Mouse (Mus musculus) neural tube, embryonic 14.5 days (tissue): ENCODE measurements around the gene Ldb3. TPM values are rescaled to one million over a fixed set of nuclear protein-coding genes. Genes with fewer than 3 reads are reported as not detected.

Experiments
- ATAC-seq: fragments of 200-750 bp; cut with Nextera tagmentation; 2 replicates; pipeline ENCODE4 v1.8.0; 2017; ENCODE audit warnings: low read depth, mild to moderate bottlenecking, moderate TSS enrichment, moderate library complexity
- H3K27ac ChIP-seq: fragments of 300-500 bp; sonication (generic); 2 replicates; pipeline ENCODE4 v1.5.1; 2014; ENCODE audit warnings: low read depth, mild to moderate bottlenecking, control low read depth, low read length, moderate library complexity, mixed read lengths
- H3K27me3 ChIP-seq: fragments of 300-500 bp; sonication (generic); 2 replicates; pipeline ENCODE4 v1.6.1; 2014; ENCODE audit warnings: low read length; ENCODE audit not compliant: control insufficient read depth, insufficient read depth
- H3K36me3 ChIP-seq: fragments of 300-500 bp; sonication (generic); 2 replicates; pipeline ENCODE4 v1.6.1; 2014; ENCODE audit warnings: low read length, mixed read lengths; ENCODE audit not compliant: control insufficient read depth, insufficient read depth
- H3K4me1 ChIP-seq: fragments of 300-500 bp; sonication (generic); 2 replicates; pipeline ENCODE4 v1.6.1; 2014; ENCODE audit warnings: low read length; ENCODE audit not compliant: control insufficient read depth, insufficient read depth
- H3K4me2 ChIP-seq: fragments of 300-500 bp; sonication (generic); 2 replicates; pipeline ENCODE4 v1.6.1; 2014; ENCODE audit warnings: mild to moderate bottlenecking, low read depth, low read length, control low read depth
- H3K4me3 ChIP-seq: fragments of 300-500 bp; sonication (generic); 2 replicates; pipeline ENCODE4 v1.5.1; 2014; ENCODE audit warnings: low read depth, low read length, control low read depth, mixed read lengths
- H3K9ac ChIP-seq: fragments of 300-500 bp; sonication (generic); replicated peaks from 2 replicates; pipeline ENCODE4 v1.6.1; 2014; ENCODE audit warnings: low read depth, mild to moderate bottlenecking, control low read depth, low read length, mixed read lengths
- H3K9me3 ChIP-seq: fragments of 300-500 bp; sonication (generic); 2 replicates; pipeline ENCODE4 v1.6.1; 2016; ENCODE audit warnings: low read length; ENCODE audit not compliant: control insufficient read depth
- WGBS: fragments of 180-500 bp; shearing (Covaris S2); extraction: QIAGEN DNeasy Blood & Tissue Kit; methylation state at CpG from one replicate; pipeline ENCODE4 v1.1.7; 2014; 5-methylcytosine and 5-hydroxymethylcytosine counted together
- polyA plus RNA-seq: library from polyadenylated mRNA; unstranded; fragments of >200 nt; fragmentation: Nextera tagmentation; extraction: Ambion mirVana; gene quantifications from 2 replicates; pipeline ENCODE4 v1.2.1, GENCODE M21; 2014

The Ldb3 gene
- polyA plus RNA-seq, 1 experiment from 2014 or later = 0.91 TPM

DNA sequence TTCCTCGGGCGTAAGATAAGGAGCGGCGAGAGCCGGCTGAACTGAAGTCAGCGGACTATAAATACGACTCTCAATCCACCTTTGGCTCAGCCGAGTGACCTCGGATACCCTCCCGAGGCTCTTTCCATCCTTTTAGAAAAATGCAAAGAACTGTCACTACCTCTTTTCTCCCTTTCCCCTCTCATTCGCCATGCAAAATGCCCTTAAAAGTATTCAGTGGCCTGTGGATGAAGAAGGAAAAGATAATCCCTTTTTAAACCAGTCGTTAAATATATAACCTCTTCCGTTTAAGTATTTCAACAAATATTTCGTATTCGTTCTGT is 85.2 kb downstream of the Ldb3 start, which contains the start of gene Bmpr1a:
TSS of gene Bmpr1a (minus strand) at position 17 of the 323 bp plus-strand sequence.
- Histone ChIP-seq H3K9me3 (no peaks in the 10 kb centered on the region), H3K9ac (peak within 1 kb of the TSS; percentile 95), H3K4me1 (peaks cover 28% of the 10 kb centered on the region; the same call in 1 of the 2 replicates), H3K27me3 (no peaks in the 10 kb centered on the region), H3K27ac (peak within 1 kb of the TSS; percentile 96), H3K36me3 (no peaks in the 10 kb centered on the region), H3K4me2 (peak within 1 kb of the TSS; percentile 59), H3K4me3 (peak within 1 kb of the TSS; percentile 88)
- WGBS = 5% methylated on average over 15 of the region's 15 CpGs
- ATAC-seq = no peak

DNA sequence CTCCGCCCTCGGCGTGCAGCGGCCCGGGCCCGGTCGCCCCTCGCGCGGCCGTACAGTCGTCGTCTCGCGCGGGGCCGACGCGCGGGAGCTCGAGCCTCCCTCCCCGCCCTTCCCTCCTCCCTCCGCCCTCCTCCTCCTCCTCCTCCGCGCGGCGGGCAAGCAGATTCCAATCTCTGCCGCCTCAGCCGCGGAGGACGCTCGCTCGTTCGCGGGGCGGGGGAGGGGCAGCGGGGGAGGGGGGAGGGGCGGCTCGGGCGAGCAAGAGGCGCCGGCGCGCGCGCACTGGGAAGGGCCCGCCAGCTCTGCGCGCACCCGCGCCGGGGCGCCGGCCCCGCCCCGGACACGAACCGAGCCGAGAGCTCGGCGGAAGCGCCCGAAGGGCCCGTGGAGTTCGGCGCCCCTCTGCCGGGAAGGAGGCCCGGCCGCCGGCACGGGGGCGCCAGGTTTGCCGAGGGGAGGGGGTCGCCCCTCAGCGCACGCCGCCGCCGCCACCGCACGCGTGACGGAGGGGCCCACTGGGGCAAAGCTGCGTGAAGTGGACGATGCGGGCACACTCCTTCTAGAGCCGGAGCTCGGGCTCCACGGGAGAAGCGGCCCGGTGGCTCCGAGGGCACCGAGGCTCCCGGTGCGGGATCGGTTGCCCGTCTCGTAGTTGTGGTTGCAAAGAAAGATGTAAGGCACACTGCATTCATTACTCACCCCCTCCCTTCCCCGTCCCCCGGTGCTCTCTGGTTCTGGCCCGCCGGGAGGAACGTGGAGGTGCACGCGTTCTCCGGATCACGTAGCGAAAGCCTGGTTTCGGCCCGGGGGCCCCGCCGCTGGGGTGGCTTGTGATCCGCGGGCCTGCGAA is 85.8 kb downstream of the Ldb3 start:
- peak; percentile 95 for ATAC-seq
- no peaks in the 10 kb centered on the region for H3K36me3 ChIP-seq
- no peaks in the 10 kb centered on the region for H3K9me3 ChIP-seq
- H3K4me3 ChIP-seq = peak overlapping the region; percentile 88
- H3K9ac ChIP-seq = peak overlapping the region; percentile 95
- H3K27me3 ChIP-seq = no peaks in the 10 kb centered on the region
- WGBS = under 1% methylated on average over 68 of the region's 115 CpGs
- H3K4me1 ChIP-seq = peaks cover 23% of the 10 kb centered on the region; the same call in 1 of the 2 replicates
- H3K27ac ChIP-seq = peak overlapping the region; percentile 96
- peak overlapping the region; percentile 59 for H3K4me2 ChIP-seq

DNA sequence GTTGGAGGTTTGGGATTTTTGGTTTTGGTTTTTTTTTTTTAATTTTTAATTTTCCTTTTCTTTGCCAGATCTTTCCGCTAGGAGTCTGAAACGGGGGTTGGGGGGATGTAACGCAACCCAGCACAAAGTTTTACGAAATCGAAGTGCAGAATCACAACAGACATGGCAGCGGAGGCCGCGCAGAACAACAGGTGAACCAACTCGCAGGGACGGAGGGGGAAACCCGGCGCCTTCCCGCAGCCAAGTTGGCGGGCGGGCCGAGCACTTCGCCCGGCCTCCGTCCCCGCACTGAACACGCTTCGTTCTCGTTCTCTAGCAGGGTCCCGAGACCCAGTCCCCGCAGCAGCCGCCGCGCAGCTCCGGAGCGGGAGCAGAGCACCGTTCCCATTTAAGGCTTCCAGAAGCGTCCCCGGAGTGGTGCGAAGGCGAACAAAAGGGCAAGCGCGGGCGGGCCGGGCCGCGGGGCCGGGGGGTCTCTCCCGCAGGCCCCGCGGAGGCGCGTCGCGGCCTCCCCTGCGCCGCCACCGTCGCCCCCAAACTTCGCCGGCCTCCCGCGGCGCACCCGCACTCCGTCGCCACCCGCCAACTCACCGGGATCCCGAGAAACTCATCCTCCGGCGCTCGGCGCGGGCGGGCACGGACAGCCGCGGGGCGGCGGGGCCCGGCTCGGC is 86.5 kb downstream of the Ldb3 start:
- Histone ChIP-seq H3K4me1 (peaks cover 23% of the 10 kb centered on the region; the same call in 1 of the 2 replicates), H3K27ac (peak overlapping the region; percentile 96), H3K9ac (peak overlapping the region; percentile 95), H3K36me3 (no peaks in the 10 kb centered on the region), H3K4me2 (peak overlapping the region; percentile 59), H3K27me3 (no peaks in the 10 kb centered on the region), H3K9me3 (no peaks in the 10 kb centered on the region), H3K4me3 (peak overlapping the region; percentile 88)
- under 1% methylated on average over 61 of the region's 77 CpGs for WGBS
- peak; percentile 53; the same call in 1 of the 2 replicates for ATAC-seq

DNA sequence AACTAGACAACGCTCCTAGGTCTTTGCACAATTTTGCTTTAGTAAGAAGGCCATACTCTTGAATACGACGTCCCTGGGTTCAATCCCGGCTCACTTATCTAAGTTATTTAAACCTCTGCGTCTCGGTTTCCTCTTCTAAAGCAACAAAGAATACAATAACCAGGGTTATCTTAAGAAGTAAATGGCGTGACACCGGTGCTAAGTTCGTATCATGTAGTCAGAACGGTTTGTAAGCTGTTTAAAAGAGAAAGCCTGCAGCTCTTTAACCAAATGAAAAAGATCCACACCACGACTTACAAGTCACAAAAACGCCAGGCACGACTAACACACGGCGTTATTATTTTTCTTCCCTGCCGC is 87.1 kb downstream of the Ldb3 start:
- ATAC-seq = no peak
- no peaks in the 10 kb centered on the region for H3K9me3 ChIP-seq
- H3K27me3 ChIP-seq = no peaks in the 10 kb centered on the region
- under 1% methylated on average over 16 of the region's 16 CpGs for WGBS
- H3K9ac ChIP-seq = peak overlapping the region; percentile 95; the same call in 1 of the 2 replicates
- H3K27ac ChIP-seq = peak overlapping the region; percentile 96
- peak overlapping the region; percentile 88 for H3K4me3 ChIP-seq
- H3K36me3 ChIP-seq = no peaks in the 10 kb centered on the region
- peaks cover 23% of the 10 kb centered on the region; the same call in 1 of the 2 replicates for H3K4me1 ChIP-seq
- H3K4me2 ChIP-seq = peak overlapping the region; percentile 59

DNA sequence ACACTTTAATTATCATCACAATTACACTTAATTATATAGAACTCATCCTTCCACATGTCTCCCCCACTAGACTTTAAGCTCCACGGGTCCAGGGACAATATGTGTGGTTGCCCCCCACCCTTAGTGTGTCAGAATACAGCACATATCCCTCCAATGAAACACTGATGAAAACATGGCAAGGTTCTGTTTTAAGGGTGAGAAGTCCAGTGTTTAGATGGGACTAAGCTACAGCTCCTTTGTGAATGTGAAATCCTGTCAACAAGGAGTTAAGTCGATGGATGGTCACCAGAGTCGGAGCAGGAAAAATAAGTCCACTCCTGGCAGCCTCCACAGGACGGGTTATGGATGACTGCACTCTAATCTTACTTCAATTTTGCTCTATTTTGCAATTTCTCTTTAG is 88.2 kb downstream of the Ldb3 start:
- Histone ChIP-seq H3K9ac (no peak overlapping the region), H3K27me3 (no peaks in the 10 kb centered on the region), H3K36me3 (no peaks in the 10 kb centered on the region), H3K27ac (no peak overlapping the region), H3K9me3 (no peaks in the 10 kb centered on the region), H3K4me1 (peaks cover 23% of the 10 kb centered on the region; the same call in 1 of the 2 replicates), H3K4me3 (peak overlapping the region; percentile 88; the same call in 1 of the 2 replicates), H3K4me2 (peak overlapping the region; percentile 59)
- WGBS = 6% methylated on average over 4 of the region's 4 CpGs
- ATAC-seq = no peak

DNA sequence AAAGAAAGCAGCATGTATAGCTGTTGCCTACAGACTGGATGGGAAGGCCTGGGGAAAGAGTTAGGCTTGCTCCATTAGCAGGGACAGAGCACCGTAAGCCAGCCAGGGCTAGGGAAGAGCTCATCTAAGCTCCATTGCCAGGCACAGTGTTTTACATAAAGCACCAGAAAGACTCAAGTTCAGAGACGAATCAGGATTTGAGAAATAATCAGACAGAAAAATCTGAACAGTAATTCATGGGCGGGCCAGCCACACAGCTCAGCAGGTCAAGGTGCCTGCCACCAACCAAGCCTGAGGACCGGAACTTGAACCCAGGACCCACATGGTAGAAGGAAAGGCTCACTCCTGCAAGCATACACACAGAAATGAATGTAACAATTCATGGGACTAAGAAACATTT is 88.8 kb downstream of the Ldb3 start:
- Histone ChIP-seq H3K9me3 (no peaks in the 10 kb centered on the region), H3K9ac (no peak overlapping the region), H3K4me1 (peaks cover 23% of the 10 kb centered on the region; the same call in 1 of the 2 replicates), H3K27me3 (no peaks in the 10 kb centered on the region), H3K4me3 (peak overlapping the region; percentile 4; the same call in 1 of the 2 replicates), H3K36me3 (no peaks in the 10 kb centered on the region), H3K27ac (no peak overlapping the region), H3K4me2 (peak overlapping the region; percentile 59; the same call in 1 of the 2 replicates)
- WGBS = 70% methylated on average over 4 of the region's 4 CpGs
- ATAC-seq = no peak

DNA sequence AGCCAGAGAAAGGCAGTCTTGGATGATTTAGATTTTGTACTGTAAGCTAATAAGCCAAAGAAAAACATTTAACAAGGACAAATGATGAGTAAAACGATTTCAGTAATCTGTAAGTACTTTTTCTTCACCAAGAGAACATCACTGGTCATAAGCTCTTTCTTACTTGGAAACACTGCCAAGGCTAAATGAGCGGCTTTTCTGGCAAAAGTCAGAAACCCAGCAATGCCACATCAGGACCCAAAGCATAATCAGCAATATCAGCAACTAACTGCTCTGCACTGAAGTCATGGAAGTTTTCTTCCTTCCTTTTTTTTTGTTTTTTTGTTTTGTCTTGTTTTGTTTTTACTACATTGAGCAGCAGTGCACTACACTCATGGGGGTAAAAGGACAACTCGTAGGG is 91.1 kb downstream of the Ldb3 start:
- Histone ChIP-seq H3K36me3 (no peaks in the 10 kb centered on the region), H3K4me1 (peaks cover 19% of the 10 kb centered on the region; the same call in 1 of the 2 replicates), H3K9me3 (no peaks in the 10 kb centered on the region), H3K4me2 (no peak overlapping the region), H3K27me3 (no peaks in the 10 kb centered on the region), H3K4me3 (no peak overlapping the region), H3K9ac (no peak overlapping the region), H3K27ac (no peak overlapping the region)
- 87% methylated on average over 3 of the region's 3 CpGs for WGBS
- ATAC-seq = no peak

DNA sequence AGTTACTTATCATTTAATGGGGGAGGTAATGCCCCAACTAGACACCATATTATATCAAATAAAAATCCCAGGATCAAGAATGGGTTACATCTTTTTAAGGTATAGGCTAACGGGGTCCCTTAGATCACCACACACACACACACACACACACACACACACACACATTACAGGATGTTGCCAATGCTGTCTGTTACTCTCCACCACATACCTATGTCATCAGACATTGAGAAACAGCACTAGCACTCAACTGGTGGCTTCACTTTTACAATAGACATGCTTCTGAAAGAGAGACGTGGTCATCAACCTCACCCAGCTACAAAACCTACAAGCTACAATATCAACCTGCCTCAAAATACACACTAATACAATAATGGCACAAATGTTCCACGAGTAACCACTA is 94.8 kb downstream of the Ldb3 start:
- Histone ChIP-seq H3K36me3 (no peaks in the 10 kb centered on the region), H3K4me2 (no peak overlapping the region), H3K4me1 (no peaks in the 10 kb centered on the region), H3K9ac (no peak overlapping the region), H3K4me3 (no peak overlapping the region), H3K9me3 (no peaks in the 10 kb centered on the region), H3K27me3 (no peaks in the 10 kb centered on the region), H3K27ac (no peak overlapping the region)
- ATAC-seq = no peak
- WGBS = 93% methylated on average over 3 of the region's 3 CpGs

DNA sequence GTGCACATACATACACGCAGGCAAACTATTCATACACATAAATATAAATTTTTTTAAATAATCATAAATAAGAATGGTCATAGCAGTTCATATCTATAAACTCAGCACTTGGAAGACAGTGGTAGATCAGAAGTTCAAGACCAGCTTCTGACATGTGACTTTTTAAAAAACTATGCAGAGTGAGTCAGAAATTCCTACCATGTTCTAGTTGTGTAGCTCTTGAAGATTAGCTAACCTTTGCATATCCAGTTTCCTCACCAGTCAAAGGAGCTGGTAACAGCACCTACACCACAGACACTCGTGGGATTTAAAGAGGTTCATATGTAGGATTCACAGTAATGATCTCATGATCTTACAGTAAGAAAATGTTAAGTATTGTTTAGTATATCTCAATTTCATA is 95.8 kb downstream of the Ldb3 start:
- no peaks in the 10 kb centered on the region for H3K4me1 ChIP-seq
- no peak overlapping the region for H3K27ac ChIP-seq
- no peaks in the 10 kb centered on the region for H3K9me3 ChIP-seq
- H3K4me2 ChIP-seq = no peak overlapping the region
- no peak overlapping the region for H3K9ac ChIP-seq
- no peaks in the 10 kb centered on the region for H3K36me3 ChIP-seq
- no peaks in the 10 kb centered on the region for H3K27me3 ChIP-seq
- WGBS = 90% methylated on average over 2 of the region's 2 CpGs
- no peak for ATAC-seq
- H3K4me3 ChIP-seq = no peak overlapping the region
